Mouse (Mus musculus) hindbrain, embryonic 10.5 days (tissue): Measurements from ENCODE around the gene Gm20449. TPM values are rescaled to one million over a fixed set of nuclear protein-coding genes. Genes with fewer than 3 reads are reported as not detected.

Experiments used
- polyA plus RNA-seq: library from polyadenylated mRNA; unstranded; fragments of >200 nt; fragmentation: Nextera tagmentation; extraction: Ambion mirVana; gene quantifications from 2 replicates; pipeline ENCODE4 v1.2.1, GENCODE M21; 2016

Gene Gm20449
- polyA plus RNA-seq, 1 experiment from 2014 or later = 0.05 TPM

Other genes starting within 250 kb of the Gm20449 start
- 8.6 and 12.2 TPM in 2 replicates for gene AI987944, start 106.0 kb downstream of the Gm20449 start, polyA plus RNA-seq
- gene Vmn2r57, start 50.7 kb downstream of the Gm20449 start, polyA plus RNA-seq = 0.15 and 0.17 TPM in 2 replicates
- 7.7 and 11.3 TPM in 2 replicates for gene AW146154, start 473 bp upstream of the Gm20449 start, polyA plus RNA-seq
- not detected in 2 replicates for gene Gm6871, start 74.2 kb upstream of the Gm20449 start, polyA plus RNA-seq
- gene 2610021A01Rik, start 99.8 kb upstream of the Gm20449 start, polyA plus RNA-seq = 10.2 and 13.8 TPM in 2 replicates
- gene Zfp788, start 133.8 kb upstream of the Gm20449 start, polyA plus RNA-seq = 9.7 and 13.8 TPM in 2 replicates